Mouse (Mus musculus) spleen, postnatal 14 days (tissue): ENCODE data around the gene Fgf4.
"Not testable (repeated sequence)": the region's sequence is repeated elsewhere in the genome, so short reads cannot be mapped to it uniquely, and the experiment has no call there.

Experiments
- DNase-seq, 2 experiments: peaks; one replicate each; pipeline ENCODE4 v3.0.0; 2021 to 2022; ENCODE audit warnings: low spot score in 2 of 2

Fgf4 gene

DNA sequence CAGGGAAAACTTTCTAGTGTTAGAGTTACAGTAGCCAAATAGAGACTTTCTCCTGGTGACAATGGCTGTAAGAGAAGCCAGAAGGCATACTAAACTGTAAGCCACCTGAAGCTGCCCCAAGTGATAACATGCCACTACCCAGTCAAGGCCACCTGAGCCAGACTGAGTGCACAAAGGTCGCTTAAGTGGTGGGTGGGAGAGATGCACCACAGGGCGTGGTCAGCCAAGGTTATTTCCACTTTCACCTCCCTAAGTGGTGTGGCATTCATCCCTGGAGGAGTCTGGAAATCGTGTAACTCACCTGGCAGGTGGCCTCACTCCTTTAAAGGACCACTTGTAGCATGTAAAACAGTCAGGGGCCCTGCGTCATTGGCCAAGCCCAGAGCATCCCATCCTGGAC, 20.0 kb downstream of the Fgf4 start:
- no peak for DNase-seq

DNA sequence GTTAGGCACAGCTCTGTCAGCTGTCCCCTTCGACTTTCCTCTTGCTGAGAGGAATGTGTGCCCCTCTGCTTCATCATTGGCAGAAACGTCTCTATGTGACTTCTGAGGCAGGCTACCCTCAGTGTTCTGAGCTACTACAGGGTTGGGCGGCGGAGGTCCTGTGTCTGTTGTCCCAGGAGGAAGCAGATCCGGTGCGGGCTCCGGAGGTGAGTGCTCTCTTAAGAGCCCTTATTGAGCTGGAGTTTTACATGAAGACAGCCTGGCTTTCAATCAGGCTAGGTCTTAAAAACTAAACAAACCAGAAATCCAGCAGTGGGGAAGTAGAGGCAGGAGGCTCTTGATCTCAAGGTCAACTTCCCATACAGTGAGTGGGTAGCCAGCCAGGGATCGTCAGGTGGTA, 20.4 kb downstream of the Fgf4 start:
- no peak for DNase-seq

DNA sequence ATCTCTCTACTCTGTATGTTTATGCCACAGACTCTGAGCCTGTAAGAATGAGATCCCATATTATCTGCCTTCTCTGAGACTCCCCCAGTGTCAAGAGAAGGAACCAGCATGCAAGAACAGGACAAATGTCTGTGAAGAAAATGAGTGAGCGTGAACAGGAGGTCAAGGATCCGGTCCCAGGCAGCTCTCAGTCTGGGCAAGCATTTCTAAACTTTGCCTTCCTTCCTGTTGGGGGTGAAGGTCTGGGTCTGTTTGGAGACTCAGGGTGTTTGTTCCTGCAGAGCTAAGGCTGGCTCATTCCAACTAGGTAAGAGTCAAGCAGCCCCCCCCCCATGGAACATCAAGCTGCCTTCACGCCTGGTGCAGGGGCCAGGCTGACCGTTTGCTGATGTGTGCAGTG, 25.3 kb downstream of the Fgf4 start:
- no peak for DNase-seq

DNA sequence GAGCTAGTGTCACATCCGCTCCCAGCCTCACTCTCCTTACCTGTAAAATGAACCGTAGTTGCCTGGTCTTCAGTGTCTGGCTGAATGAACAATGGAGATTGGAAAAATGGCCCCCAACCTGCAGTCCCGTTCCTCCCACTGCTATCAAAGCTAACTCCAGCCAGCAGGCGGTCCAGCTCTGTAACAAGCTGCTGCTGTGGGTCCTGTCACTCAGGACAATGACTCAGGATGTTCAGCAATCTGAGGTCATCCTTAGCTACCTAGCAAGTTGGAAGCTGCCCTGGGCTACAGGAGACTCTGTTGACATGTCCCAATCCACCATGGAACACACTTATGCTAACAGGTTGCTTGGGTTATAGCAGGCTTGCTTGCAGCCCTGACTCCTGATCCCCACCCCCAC, 26.0 kb downstream of the Fgf4 start:
- DNase-seq, result no peak

DNA sequence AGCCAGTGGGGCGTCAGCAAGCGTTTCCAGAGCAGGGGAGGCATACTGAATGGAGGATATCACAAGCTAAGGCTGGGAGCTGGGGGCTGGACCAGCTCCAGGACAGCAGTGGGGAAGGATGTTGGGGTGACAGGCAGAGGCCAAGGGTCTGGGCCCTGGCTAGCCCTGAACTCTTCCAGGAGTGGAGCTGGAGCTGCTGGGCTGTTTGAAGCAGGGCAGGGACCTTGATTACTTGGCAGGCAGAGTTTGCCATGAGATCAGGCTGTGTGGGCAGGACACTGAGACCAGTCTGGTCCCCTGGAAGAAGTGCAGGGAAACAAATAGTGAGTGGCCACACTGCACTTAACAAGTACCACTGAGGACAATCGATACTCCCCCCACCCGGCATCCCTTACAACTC, 27.1 kb downstream of the Fgf4 start:
- DNase-seq, result no peak

DNA sequence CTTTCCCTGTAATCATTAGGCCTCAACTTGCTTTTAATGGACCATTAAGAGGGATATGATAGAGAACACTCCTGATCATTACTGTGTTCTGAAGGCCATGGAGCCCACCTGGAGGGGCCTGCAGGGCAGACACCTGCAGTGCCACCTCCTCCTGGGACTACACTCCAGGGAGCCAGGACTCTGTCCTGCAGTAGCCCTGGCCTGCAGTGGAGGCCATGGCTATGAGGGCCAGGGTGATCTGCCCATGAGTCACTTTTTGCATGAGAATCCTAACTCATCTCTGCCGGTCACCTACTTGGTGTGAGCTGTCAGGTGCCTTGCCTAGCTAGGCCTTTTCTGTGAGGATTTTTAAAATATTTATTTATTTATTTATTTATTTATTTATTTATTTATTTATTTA, 31.2 kb downstream of the Fgf4 start:
- DNase-seq, result no peak

DNA sequence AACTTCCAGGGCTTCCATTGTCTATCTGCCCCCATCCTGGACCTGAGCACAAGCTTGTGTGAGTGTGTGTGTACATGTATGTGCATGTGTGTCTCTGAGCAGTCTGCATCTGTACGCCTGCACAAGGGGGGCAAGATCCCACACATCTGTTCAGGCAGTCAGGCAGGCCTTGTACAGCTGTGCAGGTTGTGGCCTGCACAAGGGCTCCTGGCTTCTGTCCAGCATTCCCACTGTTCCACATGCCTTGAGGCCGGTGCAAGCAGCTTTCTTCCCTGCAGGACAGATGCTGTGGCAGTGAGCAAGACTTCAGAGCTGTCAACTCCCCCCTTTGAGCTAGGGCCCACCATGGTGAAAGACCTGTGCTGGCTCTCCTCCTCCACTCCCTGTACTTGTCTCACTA, 35.9 kb downstream of the Fgf4 start:
- DNase-seq, result no peak

DNA sequence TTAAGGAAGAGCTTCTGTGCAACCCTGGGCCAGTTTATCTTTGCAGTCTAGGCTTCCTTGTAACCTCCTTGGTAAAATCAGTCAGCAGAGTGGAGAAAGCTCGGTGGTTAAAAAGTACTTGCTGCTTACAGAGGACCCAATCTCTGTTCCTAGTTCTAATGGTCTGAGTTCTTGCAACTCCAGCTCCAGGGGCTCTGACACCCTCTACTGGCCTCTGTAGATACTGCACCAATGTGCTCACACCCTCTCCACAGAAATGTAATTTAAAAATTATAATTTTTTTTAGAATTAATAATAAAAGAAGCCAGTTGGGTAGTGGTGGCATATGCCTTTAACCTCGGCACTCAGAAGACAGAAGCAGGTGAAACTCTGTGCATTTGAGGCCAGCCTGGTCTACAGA, 40.5 kb downstream of the Fgf4 start:
- no peak for DNase-seq

DNA sequence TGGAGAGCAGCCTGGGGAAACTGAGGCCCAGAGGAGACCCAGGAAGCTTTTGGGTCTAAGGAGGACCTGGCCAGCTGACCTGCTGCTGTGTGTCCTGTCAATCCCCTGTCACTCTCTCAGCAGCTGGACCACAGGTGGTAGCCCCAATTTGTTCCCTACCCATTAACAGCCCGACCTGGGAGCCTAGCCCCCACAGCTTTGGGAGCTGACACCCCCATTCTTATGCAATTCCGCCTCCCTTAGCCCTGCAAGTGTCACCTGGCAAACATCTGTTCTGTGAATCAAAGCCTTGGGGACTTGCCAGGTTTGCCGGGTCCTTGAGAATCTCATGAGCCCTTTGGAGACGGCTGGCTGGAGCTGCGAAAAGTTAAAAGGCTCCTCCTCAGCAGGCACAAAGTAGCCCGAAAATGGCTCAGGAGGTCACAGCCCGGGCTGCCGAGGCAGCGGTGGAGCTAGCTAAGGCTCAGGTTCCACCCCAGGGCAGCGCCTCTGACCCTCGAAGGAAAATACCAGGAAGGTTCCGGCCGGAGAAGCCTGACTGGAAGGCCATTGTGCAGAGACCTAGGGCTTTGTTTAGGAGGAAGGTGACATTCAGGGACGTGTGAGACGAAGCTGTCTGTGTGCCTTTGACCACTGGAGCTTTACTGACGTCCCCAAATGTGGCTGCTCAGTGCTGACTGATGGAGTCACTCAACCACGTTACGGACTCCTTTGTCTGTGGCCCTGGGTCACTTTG, 41.6 kb downstream of the Fgf4 start:
- no peak for DNase-seq

DNA sequence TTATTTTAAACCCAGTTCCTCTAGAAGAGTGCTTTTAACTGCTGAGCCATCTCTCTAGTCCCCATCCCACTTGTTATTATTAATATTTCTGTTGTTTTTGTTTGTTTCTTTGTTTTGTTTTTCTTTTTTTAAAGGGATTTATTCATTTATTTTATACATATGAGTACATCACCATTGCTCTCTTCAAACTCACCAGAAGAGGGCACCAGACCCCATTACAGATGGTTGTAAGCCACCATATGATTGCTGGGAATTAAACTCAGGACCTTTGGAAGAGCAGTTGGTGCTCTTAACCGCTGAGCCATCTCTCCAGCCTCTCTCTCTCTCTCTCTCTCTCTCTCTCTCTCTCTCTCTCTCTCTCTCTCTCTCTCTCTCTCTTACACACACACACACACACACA, 43.5 kb downstream of the Fgf4 start:
- not testable (repeated sequence) for DNase-seq

DNA sequence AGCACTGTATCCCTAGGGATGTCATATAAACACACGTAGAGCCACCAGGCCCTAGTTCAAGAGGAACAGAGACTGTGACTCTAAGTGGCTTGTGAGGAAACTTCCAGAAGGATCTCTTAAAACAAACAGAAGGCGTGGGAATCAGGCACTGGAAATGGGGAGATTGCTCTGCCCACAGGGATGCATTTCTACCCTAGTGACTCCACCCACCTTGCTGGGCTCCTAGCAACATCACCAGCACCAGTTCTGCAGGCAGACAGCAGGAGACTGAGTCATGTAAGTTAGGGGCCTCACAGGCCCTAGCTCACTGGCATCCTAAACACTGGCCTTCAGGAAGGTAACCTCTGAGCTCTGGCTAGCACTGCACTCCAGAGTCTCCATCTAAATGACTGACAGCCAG, 44.7 kb downstream of the Fgf4 start:
- no peak for DNase-seq

DNA sequence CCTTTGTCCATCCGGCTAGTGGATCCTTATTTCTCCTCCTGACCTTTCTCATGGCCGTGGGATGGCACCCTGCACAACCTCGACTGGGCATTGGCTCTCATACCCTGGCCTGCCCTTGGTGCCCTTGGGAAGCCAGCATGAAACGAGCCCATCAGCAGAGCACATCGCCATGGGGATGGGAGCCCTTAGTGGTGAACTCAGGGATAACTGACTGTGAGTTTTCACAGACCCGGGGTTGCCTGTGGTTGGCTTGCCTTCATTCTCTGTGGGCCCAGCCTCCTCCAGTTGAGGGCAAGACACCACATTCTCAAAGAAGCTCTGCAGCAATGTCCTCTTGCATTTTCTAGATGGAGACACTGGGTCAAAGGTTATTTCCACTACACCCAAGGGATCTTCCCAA, 45.2 kb downstream of the Fgf4 start:
- DNase-seq, result no peak

DNA sequence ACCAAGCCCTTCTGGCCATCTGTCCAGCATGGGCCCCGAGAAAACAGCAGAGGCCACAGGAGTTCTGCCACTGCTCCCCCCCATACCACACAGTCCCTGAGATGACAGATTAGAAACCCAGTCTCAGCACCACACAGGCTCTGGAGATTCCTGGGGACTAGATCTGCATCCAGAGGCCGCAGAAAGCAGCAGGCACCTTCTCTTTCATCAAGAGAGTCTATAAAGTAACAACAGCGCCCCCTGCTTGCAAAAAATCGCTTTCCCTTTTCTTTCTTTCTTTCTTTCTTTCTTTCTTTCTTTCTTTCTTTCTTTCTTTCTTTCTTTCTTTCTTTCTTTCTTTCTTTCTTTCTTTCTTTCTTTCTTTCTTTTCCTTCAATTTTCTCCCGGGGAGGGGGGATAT, 47.0 kb downstream of the Fgf4 start:
- no peak for DNase-seq

DNA sequence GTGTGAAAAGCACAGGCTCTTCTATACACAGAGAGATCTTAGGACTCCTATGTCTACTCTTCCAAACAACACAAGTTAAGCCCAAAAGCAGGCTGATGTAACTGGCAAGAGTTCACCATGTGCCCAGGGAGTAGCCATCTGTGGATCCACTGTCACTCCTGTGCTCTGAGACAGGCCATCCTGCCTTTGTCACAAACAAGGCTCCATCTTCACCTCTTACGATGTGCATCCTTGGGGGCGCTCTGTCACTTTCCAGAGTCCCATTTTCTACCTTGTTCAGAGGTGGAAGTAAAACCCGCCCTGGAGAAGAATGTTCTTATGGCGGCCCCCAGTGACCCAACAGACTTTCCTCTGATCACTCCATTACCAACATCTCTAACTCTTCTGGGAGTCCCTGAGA, 47.5 kb downstream of the Fgf4 start:
- no peak for DNase-seq

DNA sequence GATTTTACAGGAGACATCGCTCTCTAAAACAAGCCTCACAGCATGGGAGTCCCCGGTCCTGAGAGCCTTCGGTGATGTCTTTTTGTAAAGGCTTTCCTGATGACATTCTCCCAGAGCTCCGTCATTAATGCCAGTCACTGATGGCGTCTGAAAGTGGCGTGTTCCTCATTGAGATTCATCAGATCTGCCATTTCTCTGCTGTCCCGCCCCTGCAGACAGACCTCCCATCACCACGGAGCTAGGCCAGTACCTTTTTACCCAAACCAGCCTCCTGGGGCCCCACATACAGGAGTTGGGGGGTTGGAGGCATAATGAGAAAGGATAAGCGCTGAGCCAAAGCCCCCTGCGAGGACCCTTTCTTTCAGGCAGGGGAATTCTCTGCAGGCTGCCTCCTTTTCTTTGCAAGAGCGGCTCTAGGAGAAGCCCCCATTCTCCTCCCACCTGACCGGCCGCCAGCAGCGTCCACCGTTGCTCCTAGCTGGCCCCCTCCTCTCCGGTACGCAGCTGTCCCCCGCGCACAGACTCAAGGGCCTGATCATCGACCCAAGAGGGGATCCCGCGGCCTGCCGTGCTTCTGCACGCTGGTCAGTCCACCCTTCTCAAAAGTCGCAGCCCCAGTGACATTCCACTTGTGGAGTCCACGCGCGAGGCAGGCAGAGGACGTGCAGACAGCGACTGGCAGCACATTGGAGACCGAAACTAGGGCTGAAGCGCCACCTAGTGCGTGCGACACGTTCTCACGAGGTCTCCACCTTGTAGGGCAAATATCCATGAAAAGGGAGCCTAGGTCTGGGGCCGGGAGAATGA, 48.3 kb downstream of the Fgf4 start:
- peak in 1 of 2 experiments; percentile 33 for DNase-seq

DNA sequence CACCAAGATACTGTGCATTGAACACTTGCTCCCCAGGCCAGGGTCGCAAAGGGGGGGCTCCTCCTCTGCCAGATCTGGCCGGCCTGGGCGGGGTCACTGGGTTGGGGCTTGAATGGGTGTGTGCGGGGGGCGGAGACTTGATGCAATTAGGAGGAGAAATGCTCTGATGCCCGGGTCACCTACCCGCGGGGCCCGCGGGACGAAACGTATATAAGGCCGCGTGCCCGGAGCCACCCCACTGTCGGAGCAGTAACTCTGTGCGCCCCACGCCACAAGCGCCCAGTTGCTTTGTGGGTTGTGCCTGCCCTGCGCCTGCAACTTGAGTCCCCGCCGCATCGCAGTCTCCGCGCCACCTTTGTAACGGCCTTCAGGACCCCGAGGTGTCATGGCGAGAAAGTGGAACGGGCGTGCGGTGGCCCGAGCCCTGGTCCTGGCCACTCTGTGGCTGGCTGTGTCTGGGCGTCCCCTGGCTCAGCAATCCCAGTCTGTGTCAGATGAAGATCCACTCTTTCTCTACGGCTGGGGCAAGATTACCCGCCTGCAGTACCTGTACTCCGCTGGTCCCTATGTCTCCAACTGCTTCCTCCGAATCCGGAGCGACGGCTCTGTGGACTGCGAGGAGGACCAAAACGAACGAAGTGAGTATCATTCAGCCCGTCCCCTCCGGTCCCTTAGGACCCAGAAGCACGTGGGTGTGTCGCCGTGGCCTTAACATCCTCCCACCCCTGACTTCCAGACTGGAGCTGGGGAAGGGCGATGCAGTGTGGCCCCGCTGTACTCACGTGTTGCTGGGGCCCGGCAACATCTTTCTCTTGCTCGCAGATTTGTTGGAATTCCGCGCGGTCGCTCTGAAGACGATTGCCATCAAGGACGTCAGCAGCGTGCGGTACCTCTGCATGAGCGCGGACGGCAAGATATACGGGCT, 49.4 kb downstream of the Fgf4 start, which contains the start of gene Fgf15:
Gene Fgf15 (plus strand): TSS at position 238 of the 925 bp plus-strand sequence.
- DNase-seq, result no peak

DNA sequence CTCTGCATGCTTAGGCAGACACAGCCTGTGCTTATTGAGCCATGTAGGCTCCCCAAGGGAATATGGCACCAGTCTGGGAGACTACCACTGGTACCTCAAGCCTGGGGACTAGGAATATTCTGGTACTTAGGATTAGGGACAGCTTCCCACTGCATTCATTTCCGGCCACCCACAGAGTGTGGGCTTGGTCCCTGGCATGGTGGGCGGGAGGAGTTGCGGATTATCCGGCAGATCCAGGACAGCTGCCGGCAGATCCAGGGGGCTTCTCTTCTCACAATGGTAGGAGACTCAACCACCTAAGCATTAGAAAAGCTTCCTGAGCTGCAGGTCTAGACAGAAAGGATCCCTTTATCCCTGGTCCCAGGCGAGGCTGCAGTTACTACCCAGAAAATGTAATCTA, 51.3 kb downstream of the Fgf4 start:
- no peak for DNase-seq

DNA sequence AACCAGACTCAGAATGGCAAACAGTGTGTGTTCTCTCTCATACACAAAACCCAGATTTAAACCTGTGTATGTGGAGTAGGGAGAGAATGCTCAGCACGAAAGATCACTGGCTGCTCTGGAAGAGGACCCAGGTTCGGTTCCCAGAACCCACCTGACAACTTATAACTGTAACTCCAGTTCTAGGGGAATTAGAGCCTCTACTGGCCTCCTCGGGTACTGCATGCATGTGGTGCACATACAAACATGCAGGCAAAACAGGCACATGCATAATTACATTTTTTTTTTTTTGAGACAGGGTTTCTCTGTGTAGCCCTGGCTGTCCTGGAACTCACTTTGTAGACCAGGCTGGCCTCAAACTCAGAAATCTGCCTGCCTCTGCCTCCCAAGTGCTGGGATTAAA, 58.3 kb downstream of the Fgf4 start:
- not testable (repeated sequence) for DNase-seq

DNA sequence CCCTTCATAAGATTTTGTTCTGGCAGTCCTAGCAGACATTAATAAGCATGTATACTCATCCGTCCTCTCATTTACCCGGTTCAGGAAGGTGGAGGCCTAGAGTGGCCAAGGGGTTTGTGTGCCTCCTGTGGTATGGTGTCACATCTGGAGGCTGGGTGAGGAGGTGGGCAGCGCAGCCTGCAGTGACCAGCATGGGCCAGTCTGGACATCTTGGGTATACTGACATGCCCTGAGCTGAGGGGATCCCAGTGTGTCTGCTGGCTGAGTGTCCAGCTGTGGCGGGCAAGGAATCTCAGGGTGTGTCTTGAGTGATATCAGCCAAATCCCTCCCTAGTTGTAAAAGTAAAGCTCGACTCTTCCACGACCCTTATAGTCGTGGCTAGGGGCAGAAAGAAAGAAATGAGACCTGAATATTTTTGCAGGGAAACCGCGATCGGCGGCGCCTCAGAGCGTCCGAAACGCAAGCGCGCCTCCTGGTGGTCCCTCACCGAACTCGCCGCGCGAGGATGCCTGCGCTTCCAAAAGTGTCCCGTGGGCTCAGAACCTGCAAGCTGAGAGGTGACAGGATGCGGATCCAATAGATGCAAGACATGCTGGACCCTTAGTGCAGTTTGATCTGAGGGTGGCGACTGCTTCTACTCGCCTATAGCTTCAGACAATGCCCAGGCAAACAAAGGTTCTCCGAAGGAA, 59.7 kb downstream of the Fgf4 start:
- DNase-seq, result peak in 1 of 2 experiments; percentile 51

DNA sequence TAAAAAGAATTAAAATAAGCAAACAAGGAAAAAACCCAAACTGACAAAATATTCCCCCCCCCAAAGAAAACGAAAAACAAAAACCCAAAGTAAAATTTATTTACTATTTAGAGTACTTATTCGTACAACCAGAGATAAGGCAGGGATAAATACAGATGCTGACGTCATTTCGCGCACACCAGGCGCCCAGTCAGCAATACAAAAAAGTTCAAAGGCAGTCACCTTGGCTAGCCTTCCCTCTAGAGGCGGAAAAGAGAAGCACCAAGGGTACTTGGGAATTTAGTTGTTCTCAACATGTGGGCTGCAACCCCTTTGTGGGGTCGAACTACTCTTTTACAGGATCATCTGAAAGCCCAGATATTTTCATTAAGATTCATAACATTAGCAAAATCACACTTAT, 60.6 kb downstream of the Fgf4 start:
- no peak for DNase-seq

DNA sequence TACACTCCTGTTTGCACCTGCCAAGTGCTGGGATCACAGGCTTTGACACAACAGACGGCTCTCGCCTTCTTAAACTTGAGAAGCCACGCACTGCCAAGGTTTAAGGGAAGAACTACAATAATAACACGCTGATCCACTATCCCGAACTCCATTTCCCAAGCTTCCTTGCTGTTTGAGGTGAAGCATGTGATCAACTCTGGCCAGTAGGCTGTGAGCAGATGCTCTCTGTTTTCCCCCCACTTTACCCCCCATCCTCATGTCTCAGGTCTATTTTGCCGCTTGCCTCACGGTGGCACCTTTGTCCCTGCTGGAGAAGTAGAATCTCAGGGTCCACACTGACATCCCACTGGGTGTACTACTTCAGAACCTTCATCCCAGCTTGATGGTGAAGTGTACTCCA, 61.5 kb downstream of the Fgf4 start:
- no peak for DNase-seq

DNA sequence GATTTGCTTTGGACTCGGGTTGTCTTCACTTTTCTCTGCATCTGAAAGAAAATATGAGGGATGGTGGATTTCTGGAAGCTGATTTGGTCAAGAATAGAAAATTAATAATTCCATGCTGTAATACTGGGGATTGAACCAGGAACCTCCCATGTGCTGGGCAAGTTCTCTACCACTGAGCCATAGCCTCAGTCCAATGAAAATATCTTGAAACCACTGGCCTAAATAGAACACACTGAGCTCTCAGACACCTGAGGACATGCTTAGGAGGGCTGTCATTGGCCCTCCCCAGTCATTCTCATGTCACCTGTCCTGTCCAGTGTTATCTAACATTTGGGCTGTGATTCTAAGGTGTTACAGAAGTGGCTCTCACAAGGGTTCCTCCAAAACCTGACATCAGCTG, 64.0 kb downstream of the Fgf4 start:
- no peak for DNase-seq
